Mouse (Mus musculus) heart, adult 2 months (tissue): ENCODE results near the gene U2af1. TPM values are rescaled to one million over a fixed set of nuclear protein-coding genes. Genes with fewer than 3 reads are reported as not detected.
A peak's percentile ranks its signal among the peaks of the same experiment; 100 is the strongest.

ENCODE experiments used
- DNase-seq, 2 experiments: peaks; one replicate each; pipeline ENCODE4 v3.0.0; 2021
- H3K27ac ChIP-seq: fragments of 200-600 bp; 2 replicates; pipeline ENCODE4 v1.8.1; 2022
- H3K27me3 ChIP-seq: fragments of 200-500 bp; 2 replicates; pipeline ENCODE4 v1.6.1; 2012; ENCODE audit warnings: mild to moderate bottlenecking, low read length, inconsistent platforms, mixed read lengths; ENCODE audit not compliant: control insufficient read depth, insufficient read depth
- H3K36me3 ChIP-seq: fragments of 200-500 bp; 2 replicates; pipeline ENCODE4 v1.6.1; 2012; ENCODE audit warnings: low read length, inconsistent platforms; ENCODE audit not compliant: control insufficient read depth, insufficient read depth
- H3K4me1 ChIP-seq: fragments of 200-500 bp; 2 replicates; pipeline ENCODE4 v1.6.1; 2011; ENCODE audit warnings: low read length; ENCODE audit not compliant: control insufficient read depth, insufficient read depth
- H3K4me3 ChIP-seq: fragments of 200-600 bp; 2 replicates; pipeline ENCODE4 v1.8.1; 2022
- H3K79me2 ChIP-seq: fragments of 200-500 bp; replicated peaks from 2 replicates; pipeline ENCODE4 v1.6.1; 2012; ENCODE audit warnings: mild to moderate bottlenecking, inconsistent platforms, low read length, moderate library complexity, mixed read lengths; ENCODE audit not compliant: control insufficient read depth, insufficient read depth
- H3K9ac ChIP-seq: fragments of 200-500 bp; 2 replicates; pipeline ENCODE4 v1.6.1; 2012; ENCODE audit warnings: low read depth, mild to moderate bottlenecking, control low read depth, inconsistent platforms, low read length, mixed read lengths
- CTCF ChIP-seq: fragments of 200-600 bp; IDR thresholded peaks from 2 replicates; pipeline ENCODE4 v1.8.1; 2022; ENCODE audit warnings: antibody characterized with exemption, mild to moderate bottlenecking, moderate library complexity
- EP300 ChIP-seq: fragments of 200-500 bp; IDR thresholded peaks from 2 replicates; pipeline ENCODE4 v1.6.1; 2011; ENCODE audit warnings: low read depth, low read length, control low read depth; ENCODE audit not compliant: insufficient read depth
- POLR2A ChIP-seq: fragments of 200-500 bp; IDR thresholded peaks from 2 replicates; pipeline ENCODE4 v1.6.1; 2011; ENCODE audit warnings: mild to moderate bottlenecking, low read depth, low read length, control low read depth; ENCODE audit not compliant: insufficient read depth
- WGBS: fragments of 180-500 bp; shearing (Covaris S2); methylation state at CpG from one replicate; pipeline ENCODE4 v1.1.7; 2018; 5-methylcytosine and 5-hydroxymethylcytosine counted together
- intact Hi-C: fragments of 180-260 bp; cut with DNase I; formaldehyde crosslinking; loops from one replicate; pipeline ENCODE4 v1.15.1; 2025
- polyA plus RNA-seq: library from polyadenylated mRNA; depleted of rRNA; stranded (reverse); fragments of >200 nt; gene quantifications from 2 replicates; pipeline ENCODE4 v1.2.3, GENCODE M21; 2012
- total RNA-seq, 2 experiments: library from RNA; stranded (reverse); gene quantifications; 2 replicates each; pipeline ENCODE4 v1.2.3; 2021

Gene U2af1
- total and polyA plus RNA-seq, 3 experiments = 32.6 to 72.5 (median 71.9) TPM

GRCm38 (mm10) chr17:31657141-31657983 is 1.3 kb downstream of the U2af1 start:
- no peak for DNase-seq
- H3K79me2 ChIP-seq = peaks cover 4% of the 10 kb centered on the region; the same call in 1 of the 2 replicates
- TF ChIP-seq POLR2A = no peak
- TF ChIP-seq EP300 = no peak
- TF ChIP-seq CTCF = no peak
- peak overlapping the region; percentile 94 for H3K4me3 ChIP-seq
- H3K27me3 ChIP-seq = no peaks in the 10 kb centered on the region
- 43% methylated on average over 12 of the region's 12 CpGs for WGBS
- H3K9ac ChIP-seq = peak overlapping the region; percentile 95; the same call in 1 of the 2 replicates
- intact Hi-C loops = loop anchor here (5.0 to 10.0 kb wide), 4 partner anchors 90 to 643 kb away; no protein-coding TSS in a partner anchor
- H3K27ac ChIP-seq = peak overlapping the region; percentile 92; the same call in 1 of the 2 replicates
- H3K36me3 ChIP-seq = peaks cover 19% of the 10 kb centered on the region
- H3K4me1 ChIP-seq = peaks cover 9% of the 10 kb centered on the region

- Histone ChIP-seq H3K9ac (no peak overlapping the region), H3K27ac (no peak overlapping the region), H3K4me3 (no peak overlapping the region), H3K4me1 (peaks cover 9% of the 10 kb centered on the region), H3K36me3 (peaks cover 19% of the 10 kb centered on the region), H3K79me2 (peaks cover 4% of the 10 kb centered on the region; the same call in 1 of the 2 replicates), H3K27me3 (no peaks in the 10 kb centered on the region)
- intact Hi-C loops = loop anchor here (5.0 to 10.0 kb wide), 4 partner anchors 89 to 642 kb away; no protein-coding TSS in a partner anchor
- TF ChIP-seq EP300 = no peak
- TF ChIP-seq POLR2A = no peak
- TF ChIP-seq CTCF = no peak
- 84% methylated on average over 5 of the region's 5 CpGs for WGBS
- DNase-seq = no peak
Observed at GRCm38 (mm10) chr17:31656682-31657081, 2.0 kb downstream of the U2af1 start.

GRCm38 (mm10) chr17:31655366-31655765 is 3.3 kb downstream of the U2af1 start:
- WGBS = 55% methylated on average over 4 of the region's 4 CpGs
- no peak for DNase-seq
- no peak overlapping the region for H3K4me3 ChIP-seq
- peaks cover 19% of the 10 kb centered on the region for H3K36me3 ChIP-seq
- no peak overlapping the region for H3K27ac ChIP-seq
- peaks cover 4% of the 10 kb centered on the region; the same call in 1 of the 2 replicates for H3K79me2 ChIP-seq
- H3K9ac ChIP-seq = no peak overlapping the region
- TF ChIP-seq EP300 (no peak), CTCF (no peak), POLR2A (no peak)
- peaks cover 9% of the 10 kb centered on the region for H3K4me1 ChIP-seq
- intact Hi-C loops = loop anchor here (5.0 to 10.0 kb wide), 4 partner anchors 88 to 641 kb away; no protein-coding TSS in a partner anchor
- no peaks in the 10 kb centered on the region for H3K27me3 ChIP-seq

- H3K9ac ChIP-seq = no peak overlapping the region
- peaks cover 8% of the 10 kb centered on the region for H3K4me1 ChIP-seq
- peaks cover 19% of the 10 kb centered on the region for H3K36me3 ChIP-seq
- DNase-seq = no peak
- intact Hi-C loops = loop anchor here (10.0 kb wide), 1 partner anchor 638 kb away; no protein-coding TSS in a partner anchor
- 88% methylated on average over 6 of the region's 6 CpGs for WGBS
- H3K4me3 ChIP-seq = no peak overlapping the region
- H3K79me2 ChIP-seq = peaks cover 4% of the 10 kb centered on the region; the same call in 1 of the 2 replicates
- H3K27ac ChIP-seq = no peak overlapping the region
- no peak for TF ChIP-seq CTCF
- no peaks in the 10 kb centered on the region for H3K27me3 ChIP-seq
Observed at GRCm38 (mm10) chr17:31653277-31653676, 5.4 kb downstream of the U2af1 start.

DNA sequence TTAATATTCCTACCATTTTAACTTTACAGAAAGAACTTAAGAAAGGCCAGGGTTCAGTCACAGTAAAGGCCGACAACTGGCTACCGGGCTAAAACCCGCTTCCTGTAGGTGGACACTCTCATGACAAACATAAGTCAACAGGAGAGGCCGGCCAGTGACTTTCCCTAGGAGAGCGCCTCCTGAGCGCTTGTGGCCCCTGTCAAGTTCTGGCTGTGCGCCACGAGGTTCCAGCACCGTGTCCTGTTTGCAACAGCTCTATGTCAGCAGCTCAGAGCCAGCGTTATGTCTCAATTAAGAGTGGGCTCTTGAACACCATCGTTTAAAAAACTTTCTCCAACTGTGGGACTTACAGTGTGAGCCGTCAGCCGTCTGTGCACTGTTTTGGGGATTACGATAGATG is 6.5 kb downstream of the U2af1 start:
- H3K4me3 ChIP-seq = no peak overlapping the region
- intact Hi-C loops = loop anchor here (10.0 kb wide), 1 partner anchor 637 kb away; no protein-coding TSS in a partner anchor
- TF ChIP-seq POLR2A (no peak), EP300 (no peak), CTCF (no peak)
- peak in 1 of 2 experiments; percentile 21 for DNase-seq
- no peak overlapping the region for H3K27ac ChIP-seq
- H3K36me3 ChIP-seq = peaks cover 13% of the 10 kb centered on the region
- H3K27me3 ChIP-seq = no peaks in the 10 kb centered on the region
- H3K9ac ChIP-seq = no peak overlapping the region
- WGBS = 60% methylated on average over 14 of the region's 14 CpGs
- peaks cover 5% of the 10 kb centered on the region for H3K4me1 ChIP-seq
- H3K79me2 ChIP-seq = peaks cover 1% of the 10 kb centered on the region; the same call in 1 of the 2 replicates
